Mouse (Mus musculus) mouse embryonic stem cell (cell line): Measurements from ENCODE around the gene Serpinb1c.
"Not testable (repeated sequence)": the region's sequence is repeated elsewhere in the genome, so short reads cannot be mapped to it uniquely, and the experiment has no call there.

Experiments
- in situ Hi-C, 2 experiments: fragments of 300-500 bp; cut with MboI; formaldehyde crosslinking; loops; 1 replicate in 1 of 2; 3 replicates in 1 of 2; pipeline ENCODE4 v1.14.3; 2019 to 2020; ENCODE audit warnings: low sequenced_read_pairs in 2 of 2, low pct_unique_long_range_greater_than_20kb in 1 of 2, mixed read lengths in 1 of 2; ENCODE audit not compliant: unreplicated experiment in 1 of 2

Serpinb1c gene

GRCm38 (mm10) chr13:32868843-32869242 lies 29.2 kb downstream of the Serpinb1c start:
- in situ Hi-C loops, result no loop called here

- in situ Hi-C loops, result not testable (repeated sequence)
Measured at GRCm38 (mm10) chr13:32868233-32868632, 29.8 kb downstream of the Serpinb1c start.

- in situ Hi-C loops, result no loop called here
Measured at GRCm38 (mm10) chr13:32867030-32867429, 31.0 kb downstream of the Serpinb1c start.

GRCm38 (mm10) chr13:32866484-32866883 lies 31.5 kb downstream of the Serpinb1c start:
- in situ Hi-C loops, result no loop called here

GRCm38 (mm10) chr13:32865591-32865990 lies 32.4 kb downstream of the Serpinb1c start:
- in situ Hi-C loops, result no loop called here

- in situ Hi-C loops, result not testable (repeated sequence)
Measured at GRCm38 (mm10) chr13:32864529-32864928, 33.5 kb downstream of the Serpinb1c start.

GRCm38 (mm10) chr13:32863456-32863855 lies 34.6 kb downstream of the Serpinb1c start:
- in situ Hi-C loops, result no loop called here

GRCm38 (mm10) chr13:32860821-32861220 lies 37.2 kb downstream of the Serpinb1c start:
- in situ Hi-C loops, result no loop called here

GRCm38 (mm10) chr13:32853073-32853472 lies 44.9 kb downstream of the Serpinb1c start:
- in situ Hi-C loops, result no loop called here

GRCm38 (mm10) chr13:32852539-32852938 lies 45.5 kb downstream of the Serpinb1c start:
- in situ Hi-C loops, result no loop called here

- in situ Hi-C loops, result no loop called here
Measured at GRCm38 (mm10) chr13:32851967-32852366, 46.0 kb downstream of the Serpinb1c start.

- in situ Hi-C loops, result no loop called here
Measured at GRCm38 (mm10) chr13:32850668-32851404, 47.2 kb downstream of the Serpinb1c start, which contains the start of gene Serpinb1a. Gene Serpinb1a (minus strand): TSS chr13:32851185.

GRCm38 (mm10) chr13:32850156-32850555 lies 47.9 kb downstream of the Serpinb1c start:
- in situ Hi-C loops, result no loop called here

- in situ Hi-C loops, result no loop called here
Measured at GRCm38 (mm10) chr13:32849531-32850123, 48.4 kb downstream of the Serpinb1c start.

GRCm38 (mm10) chr13:32849092-32849491 lies 48.9 kb downstream of the Serpinb1c start:
- in situ Hi-C loops, result no loop called here

GRCm38 (mm10) chr13:32846221-32846620 lies 51.8 kb downstream of the Serpinb1c start:
- in situ Hi-C loops, result no loop called here

- in situ Hi-C loops, result no loop called here
Measured at GRCm38 (mm10) chr13:32841349-32841748, 56.7 kb downstream of the Serpinb1c start.

GRCm38 (mm10) chr13:32839314-32839713 lies 58.7 kb downstream of the Serpinb1c start:
- in situ Hi-C loops, result no loop called here

GRCm38 (mm10) chr13:32834513-32834912 lies 63.5 kb downstream of the Serpinb1c start:
- in situ Hi-C loops, result no loop called here

GRCm38 (mm10) chr13:32833237-32833636 lies 64.8 kb downstream of the Serpinb1c start:
- in situ Hi-C loops, result no loop called here
